Mouse (Mus musculus): ENCODE measurements at regions not wholly inside any gene's neighbourhood (a gene's known extent, or its start where the extent isn't known, plus 50 kb on each side); places are given as distances from the start of the nearest gene placed in this dataset.

DNA sequence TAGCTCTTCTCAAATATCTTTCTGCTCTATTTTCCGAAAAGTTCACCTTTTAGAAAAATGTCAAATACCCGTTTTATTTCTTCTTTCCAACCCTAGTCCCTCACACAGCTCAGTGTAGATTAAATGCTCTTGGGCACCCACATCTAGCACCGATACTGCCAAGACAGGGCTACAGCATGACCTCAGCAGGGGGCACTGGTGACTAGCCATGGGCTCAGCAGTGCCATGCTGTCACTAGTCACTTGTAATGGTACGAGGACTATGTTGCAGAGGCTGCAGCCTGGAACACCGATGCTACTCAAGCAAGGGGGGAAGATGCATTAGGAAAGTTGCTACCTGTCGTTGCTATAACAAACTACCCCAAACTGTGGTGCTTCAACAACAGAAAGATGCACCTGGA lies 180.7 kb downstream of the Irs2 start:
- WGBS = 90% methylated on average over 6 of the region's 6 CpGs
- H3K27me3 ChIP-seq (replicated peaks; ENCODE audit: control insufficient read depth, insufficient read depth, low read length) = no peaks in the 10 kb centered on the region
- no peaks in the 10 kb centered on the region for H3K36me3 ChIP-seq (ENCODE audit: control insufficient read depth, insufficient read depth)
- no peak for ATAC-seq
- peaks cover 9% of the 10 kb centered on the region for H3K4me1 ChIP-seq (replicated peaks; ENCODE audit: control insufficient read depth, insufficient read depth, low read length)
- H3K27ac ChIP-seq (ENCODE audit: low read length) = no peak overlapping the region
- H3K9ac ChIP-seq (replicated peaks; ENCODE audit: low read depth, low read length) = no peak overlapping the region
- H3K4me3 ChIP-seq (replicated peaks; ENCODE audit: low read length) = no peak overlapping the region
- no peak overlapping the region for H3K4me2 ChIP-seq (ENCODE audit: low read length)
- no peaks in the 10 kb centered on the region for H3K9me3 ChIP-seq (ENCODE audit: control insufficient read depth, low read length)

DNA sequence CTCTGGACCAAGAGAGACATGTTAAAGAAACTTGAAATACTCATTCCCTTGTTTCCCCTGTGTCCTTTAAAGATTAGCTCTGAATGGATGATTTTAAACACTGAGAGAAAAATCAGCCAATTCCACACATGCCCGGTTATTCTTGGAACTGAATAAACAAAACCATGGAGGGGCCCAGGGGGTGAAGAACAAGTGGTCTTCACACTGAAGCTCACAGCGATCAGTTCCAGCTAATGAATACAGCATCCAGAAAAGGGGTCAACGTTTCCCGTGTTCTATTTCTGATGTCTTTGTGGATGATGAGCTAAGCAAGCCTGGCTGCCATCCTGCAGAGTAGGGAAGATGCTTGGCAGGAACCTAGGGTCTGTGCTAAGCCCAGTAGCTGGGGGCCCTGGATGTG lies 182.3 kb downstream of the Irs2 start:
- no peak overlapping the region for H3K4me3 ChIP-seq (replicated peaks; ENCODE audit: low read length)
- H3K9ac ChIP-seq (replicated peaks; ENCODE audit: low read depth, low read length) = no peak overlapping the region
- H3K9me3 ChIP-seq (ENCODE audit: control insufficient read depth, low read length) = no peaks in the 10 kb centered on the region
- ATAC-seq = no peak
- WGBS = 20% methylated on average over 4 of the region's 4 CpGs
- no peaks in the 10 kb centered on the region for H3K27me3 ChIP-seq (replicated peaks; ENCODE audit: control insufficient read depth, insufficient read depth, low read length)
- no peak overlapping the region for H3K4me2 ChIP-seq (ENCODE audit: low read length)
- no peak overlapping the region for H3K27ac ChIP-seq (ENCODE audit: low read length)
- H3K4me1 ChIP-seq (replicated peaks; ENCODE audit: control insufficient read depth, insufficient read depth, low read length) = peaks cover 9% of the 10 kb centered on the region
- no peaks in the 10 kb centered on the region for H3K36me3 ChIP-seq (ENCODE audit: control insufficient read depth, insufficient read depth)

- H3K4me2 ChIP-seq (ENCODE audit: low read length) = no peak overlapping the region
- H3K27me3 ChIP-seq (replicated peaks; ENCODE audit: control insufficient read depth, insufficient read depth, low read length) = no peaks in the 10 kb centered on the region
- peak; percentile 80 for ATAC-seq
- no peaks in the 10 kb centered on the region for H3K9me3 ChIP-seq (ENCODE audit: control insufficient read depth, low read length)
- 0 out of 2 replicates have a peak overlapping the region, but pooled peaks have one; percentile 7 for H3K27ac ChIP-seq (ENCODE audit: low read length)
- WGBS = 47% methylated on average over 10 of the region's 10 CpGs
- no peaks in the 10 kb centered on the region for H3K36me3 ChIP-seq (ENCODE audit: control insufficient read depth, insufficient read depth)
- H3K9ac ChIP-seq (replicated peaks; ENCODE audit: low read depth, low read length) = no peak overlapping the region
- peaks cover 9% of the 10 kb centered on the region for H3K4me1 ChIP-seq (replicated peaks; ENCODE audit: control insufficient read depth, insufficient read depth, low read length)
- no peak overlapping the region for H3K4me3 ChIP-seq (replicated peaks; ENCODE audit: low read length)
Measured at GRCm38 (mm10) chr8:10825192-10825926, 182.9 kb downstream of the Irs2 start.

DNA sequence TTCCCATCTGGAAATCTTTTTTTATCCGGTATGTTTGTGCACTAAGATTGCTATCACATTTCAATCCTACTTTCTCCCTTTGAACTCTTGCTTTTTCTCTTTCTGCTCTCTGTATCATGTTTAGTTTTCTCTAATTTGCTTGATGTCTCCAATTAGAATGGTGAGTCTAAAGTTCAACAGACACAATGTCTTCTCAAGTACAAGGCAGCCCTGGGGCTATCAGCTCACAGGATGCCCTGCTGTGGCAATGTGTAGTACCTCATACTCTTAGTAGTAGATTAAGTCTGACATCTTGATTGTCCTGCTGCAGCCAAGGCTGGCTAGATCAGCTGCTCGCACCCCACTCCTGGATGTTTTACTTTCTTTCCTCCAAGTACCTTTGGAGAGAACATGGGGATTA lies 186.4 kb downstream of the Irs2 start:
- Histone ChIP-seq H3K27ac (ENCODE audit: low read length) (no peak overlapping the region), H3K4me3 (replicated peaks; ENCODE audit: low read length) (no peak overlapping the region), H3K36me3 (ENCODE audit: control insufficient read depth, insufficient read depth) (no peaks in the 10 kb centered on the region), H3K9me3 (ENCODE audit: control insufficient read depth, low read length) (no peaks in the 10 kb centered on the region), H3K9ac (replicated peaks; ENCODE audit: low read depth, low read length) (no peak overlapping the region), H3K27me3 (replicated peaks; ENCODE audit: control insufficient read depth, insufficient read depth, low read length) (no peaks in the 10 kb centered on the region), H3K4me1 (replicated peaks; ENCODE audit: control insufficient read depth, insufficient read depth, low read length) (peaks cover 9% of the 10 kb centered on the region), H3K4me2 (ENCODE audit: low read length) (no peak overlapping the region)
- ATAC-seq = no peak
- WGBS = 70% methylated on average over 2 of the region's 2 CpGs

DNA sequence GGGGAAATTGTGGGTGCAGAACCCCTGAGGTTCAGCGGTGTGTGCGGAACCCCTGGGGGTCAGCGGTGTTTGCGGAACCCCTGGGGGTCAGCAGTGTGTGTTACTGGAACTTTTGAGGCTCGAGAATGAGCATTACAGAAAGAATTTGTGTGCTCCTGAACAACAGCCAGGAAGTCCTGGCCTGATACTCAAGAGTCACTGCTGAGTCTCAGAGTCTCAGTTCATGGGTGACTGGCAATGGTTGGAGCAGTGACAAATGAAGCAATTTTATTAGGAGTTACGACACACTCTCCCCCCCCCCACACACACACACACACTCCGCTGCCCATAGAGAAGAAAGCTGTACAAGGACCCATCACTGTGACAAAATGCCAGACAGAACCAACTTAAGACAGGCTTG lies 193.8 kb downstream of the Irs2 start:
- Histone ChIP-seq H3K27ac (ENCODE audit: low read length) (no peak overlapping the region), H3K36me3 (ENCODE audit: control insufficient read depth, insufficient read depth) (no peaks in the 10 kb centered on the region), H3K4me2 (ENCODE audit: low read length) (no peak overlapping the region), H3K27me3 (replicated peaks; ENCODE audit: control insufficient read depth, insufficient read depth, low read length) (no peaks in the 10 kb centered on the region), H3K4me3 (replicated peaks; ENCODE audit: low read length) (no peak overlapping the region), H3K4me1 (replicated peaks; ENCODE audit: control insufficient read depth, insufficient read depth, low read length) (peaks cover 14% of the 10 kb centered on the region), H3K9ac (replicated peaks; ENCODE audit: low read depth, low read length) (no peak overlapping the region), H3K9me3 (ENCODE audit: control insufficient read depth, low read length) (no peaks in the 10 kb centered on the region)
- no peak for ATAC-seq
- WGBS = 84% methylated on average over 7 of the region's 7 CpGs

DNA sequence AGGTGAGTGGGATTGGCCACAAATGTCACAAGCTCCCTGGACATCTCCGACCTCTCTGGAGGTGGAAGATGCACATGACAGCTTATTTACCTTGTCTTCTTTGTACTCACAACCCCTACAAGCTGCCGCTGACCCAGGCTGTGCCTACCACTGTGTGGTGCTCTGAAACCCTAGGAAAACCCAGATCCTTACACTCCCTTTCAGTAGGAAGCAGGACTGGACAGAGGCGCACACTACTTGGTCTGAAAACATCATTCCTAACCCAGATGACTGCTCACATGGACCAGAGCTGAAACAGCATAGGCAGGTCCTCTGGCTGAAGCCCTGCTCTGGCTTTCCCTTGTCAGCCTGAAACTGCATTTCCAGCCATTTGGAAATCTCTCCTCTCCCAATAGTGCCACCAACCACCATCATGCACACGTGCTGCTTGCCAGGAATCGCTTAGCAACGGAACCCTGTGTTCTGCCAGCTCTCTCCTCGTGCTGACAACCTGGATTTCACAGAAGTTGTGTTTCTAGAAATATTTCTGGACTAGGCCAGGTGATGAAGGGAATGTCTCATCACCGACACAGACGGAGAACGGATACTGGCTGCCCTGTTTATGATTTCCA lies 196.1 kb downstream of the Irs2 start:
- Histone ChIP-seq H3K4me3 (replicated peaks; ENCODE audit: low read length) (no peak overlapping the region), H3K4me1 (replicated peaks; ENCODE audit: control insufficient read depth, insufficient read depth, low read length) (peaks cover 14% of the 10 kb centered on the region), H3K27me3 (replicated peaks; ENCODE audit: control insufficient read depth, insufficient read depth, low read length) (no peaks in the 10 kb centered on the region), H3K9ac (replicated peaks; ENCODE audit: low read depth, low read length) (no peak overlapping the region), H3K27ac (ENCODE audit: low read length) (peak overlapping the region; percentile 2; the same call in 1 of the 2 replicates), H3K9me3 (ENCODE audit: control insufficient read depth, low read length) (no peaks in the 10 kb centered on the region), H3K36me3 (ENCODE audit: control insufficient read depth, insufficient read depth) (no peaks in the 10 kb centered on the region), H3K4me2 (ENCODE audit: low read length) (no peak overlapping the region)
- WGBS = 51% methylated on average over 10 of the region's 10 CpGs
- peak; percentile 84 for ATAC-seq

GRCm38 (mm10) chr8:10807040-10807439 lies 201.2 kb downstream of the Irs2 start:
- peaks cover 14% of the 10 kb centered on the region for H3K4me1 ChIP-seq (replicated peaks; ENCODE audit: control insufficient read depth, insufficient read depth, low read length)

DNA sequence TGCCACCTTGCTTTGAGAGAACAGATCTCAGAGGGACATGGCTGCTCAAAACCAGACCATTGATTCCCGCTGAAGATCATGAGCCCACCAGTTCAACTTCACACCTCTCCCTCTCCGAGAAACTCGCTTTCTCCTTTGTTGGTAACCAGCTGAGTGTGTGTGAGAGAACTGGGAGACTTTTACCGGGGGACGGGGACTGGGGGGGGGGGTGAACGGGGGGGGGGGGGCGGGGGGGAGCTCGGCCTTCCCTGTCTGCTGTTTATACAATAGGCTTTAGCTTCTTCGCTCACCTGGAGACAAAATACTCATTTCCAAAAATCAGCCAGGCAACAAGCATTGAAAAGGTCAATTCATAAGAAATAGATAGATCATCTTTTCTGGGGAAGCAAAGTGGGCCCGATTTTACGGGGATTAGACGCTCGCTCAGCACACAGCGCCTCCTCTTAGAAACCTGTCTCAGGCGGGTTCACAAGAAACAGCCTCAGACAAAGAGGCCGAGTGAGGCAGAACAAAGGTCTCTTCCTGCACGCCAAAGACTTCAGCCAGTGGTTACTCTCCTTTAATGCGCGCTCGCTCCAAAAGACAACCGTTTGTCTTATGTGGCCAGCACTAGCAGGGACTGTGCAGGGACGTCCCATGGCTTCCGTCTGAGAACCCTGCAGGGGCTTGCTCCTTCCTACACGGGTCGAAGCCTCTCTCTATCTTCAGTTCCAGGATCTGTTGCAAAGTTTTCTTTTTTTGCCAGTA lies 202.7 kb downstream of the Irs2 start:
- 0 out of 2 replicates have a peak, but pooled peaks have one; percentile 33 for ATAC-seq
- Histone ChIP-seq H3K4me1 (replicated peaks; ENCODE audit: control insufficient read depth, insufficient read depth, low read length) (peaks cover 8% of the 10 kb centered on the region), H3K27me3 (replicated peaks; ENCODE audit: control insufficient read depth, insufficient read depth, low read length) (no peaks in the 10 kb centered on the region), H3K4me2 (ENCODE audit: low read length) (peak overlapping the region; percentile 28), H3K9ac (replicated peaks; ENCODE audit: low read depth, low read length) (0 out of 2 replicates have a peak overlapping the region, but pooled peaks have one; percentile 35), H3K9me3 (ENCODE audit: control insufficient read depth, low read length) (no peaks in the 10 kb centered on the region), H3K27ac (ENCODE audit: low read length) (no peak overlapping the region), H3K36me3 (ENCODE audit: control insufficient read depth, insufficient read depth) (no peaks in the 10 kb centered on the region), H3K4me3 (replicated peaks; ENCODE audit: low read length) (no peak overlapping the region)
- 5% methylated on average over 22 of the region's 25 CpGs for WGBS

More at GRCm38 (mm10) chr8:10807040-10807439, 201.2 kb downstream of the Irs2 start:
- Histone ChIP-seq H3K9ac (replicated peaks; ENCODE audit: low read depth, low read length) (no peak overlapping the region), H3K9me3 (ENCODE audit: control insufficient read depth, low read length) (no peaks in the 10 kb centered on the region), H3K4me2 (ENCODE audit: low read length) (no peak overlapping the region), H3K27ac (ENCODE audit: low read length) (no peak overlapping the region), H3K27me3 (replicated peaks; ENCODE audit: control insufficient read depth, insufficient read depth, low read length) (no peaks in the 10 kb centered on the region), H3K36me3 (ENCODE audit: control insufficient read depth, insufficient read depth) (no peaks in the 10 kb centered on the region), H3K4me3 (replicated peaks; ENCODE audit: low read length) (no peak overlapping the region)
- WGBS = 95% methylated on average over 5 of the region's 5 CpGs
- no peak for ATAC-seq

- H3K27ac ChIP-seq (ENCODE audit: low read length) = no peak overlapping the region
- ATAC-seq = no peak
- peaks cover 8% of the 10 kb centered on the region for H3K4me1 ChIP-seq (replicated peaks; ENCODE audit: control insufficient read depth, insufficient read depth, low read length)
- H3K36me3 ChIP-seq (ENCODE audit: control insufficient read depth, insufficient read depth) = no peaks in the 10 kb centered on the region
- H3K9me3 ChIP-seq (ENCODE audit: control insufficient read depth, low read length) = no peaks in the 10 kb centered on the region
- H3K4me3 ChIP-seq (replicated peaks; ENCODE audit: low read length) = no peak overlapping the region
- H3K4me2 ChIP-seq (ENCODE audit: low read length) = no peak overlapping the region
- no peaks in the 10 kb centered on the region for H3K27me3 ChIP-seq (replicated peaks; ENCODE audit: control insufficient read depth, insufficient read depth, low read length)
- H3K9ac ChIP-seq (replicated peaks; ENCODE audit: low read depth, low read length) = no peak overlapping the region
- 59% methylated on average over 3 of the region's 3 CpGs for WGBS
Measured at GRCm38 (mm10) chr8:10804974-10805373, 203.3 kb downstream of the Irs2 start.
